Mouse (Mus musculus): ENCODE data around the gene Zdhhc8. TPM values are rescaled to one million over a fixed set of nuclear protein-coding genes. Genes with fewer than 3 reads are reported as not detected.

Gene Zdhhc8
- 25.3 TPM for total RNA-seq (2023)

GRCm38 (mm10) chr16:18234671-18235388 lies at the start of gene Zdhhc8:
Gene Zdhhc8, minus strand, starts transcription at chr16:18235136.

GRCm38 (mm10) chr16:18258221-18258620 lies 23.3 kb upstream of the Zdhhc8 start, which contains the start of gene Gm49776:
Gene Gm49776, minus strand, starts transcription at chr16:18258321.

GRCm38 (mm10) chr16:18248433-18249363 lies 13.8 kb upstream of the Zdhhc8 start, which contains the start of the genes Trmt2a and Ranbp1:
Gene Trmt2a, plus strand, starts transcription at chr16:18248679.
Gene Ranbp1, minus strand, starts transcription at chr16:18248732.

GRCm38 (mm10) chr16:18217579-18217978 lies 17.4 kb downstream of the Zdhhc8 start, which contains the start of gene Ccdc188:
Gene Ccdc188, plus strand, starts transcription at chr16:18217879.

Other genes starting within 250 kb of the Zdhhc8 start
- 5.5 TPM for gene Dgcr6, start 182.3 kb downstream of the Zdhhc8 start, total RNA-seq (2023)
- 6.0 TPM for gene Prodh, start 144.9 kb downstream of the Zdhhc8 start, total RNA-seq (2023)
- not detected for gene Rtn4r, start 107.5 kb downstream of the Zdhhc8 start, total RNA-seq (2023)
- not detected for gene Ccdc188, start 17.3 kb downstream of the Zdhhc8 start, total RNA-seq (2023)
- gene Trmt2a, start 13.5 kb upstream of the Zdhhc8 start, total RNA-seq (2023), result 72.0 TPM
- gene Ranbp1, start 13.6 kb upstream of the Zdhhc8 start, total RNA-seq (2023), result 90.1 TPM
- gene Gm49776, start 23.2 kb upstream of the Zdhhc8 start, total RNA-seq (2023), result not detected
- 44.6 TPM for gene Dgcr8, start 54.1 kb upstream of the Zdhhc8 start, total RNA-seq (2023)
- gene Tango2, start 113.0 kb upstream of the Zdhhc8 start, total RNA-seq (2023), result 44.7 TPM
- gene Arvcf, start 113.0 kb upstream of the Zdhhc8 start, total RNA-seq (2023), result 4.8 TPM
- 17.0 TPM for gene Txnrd2, start 191.2 kb upstream of the Zdhhc8 start, total RNA-seq (2023)
- 12.6 TPM for gene Comt, start 191.7 kb upstream of the Zdhhc8 start, total RNA-seq (2023)